Mouse (Mus musculus): ENCODE measurements at regions not wholly inside any gene's neighbourhood (a gene's known extent, or its start where the extent isn't known, plus 50 kb on each side); places are given as distances from the start of the nearest gene placed in this dataset.

DNA sequence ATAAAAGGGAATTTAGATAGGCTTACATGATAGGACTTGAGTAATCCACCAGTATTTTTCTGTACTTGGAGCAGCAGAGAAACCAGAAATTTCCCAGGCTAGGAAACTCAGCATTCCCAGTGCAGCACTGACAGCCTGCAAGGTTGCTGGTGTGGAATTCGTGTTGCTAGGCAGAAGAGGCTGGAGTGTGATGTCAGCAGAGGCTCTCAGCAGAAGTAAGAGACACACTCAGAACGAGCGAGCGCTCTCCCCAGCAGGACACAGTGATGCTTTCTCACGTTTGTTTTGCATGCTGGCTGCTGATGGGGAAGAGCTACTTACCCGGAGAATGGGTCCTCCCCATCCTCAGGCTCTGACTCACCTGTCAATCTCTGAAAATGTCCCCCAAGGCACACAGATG, 104.7 kb downstream of the Dusp6 start:
- no peak for DNase-seq (ENCODE audit: low read depth, low spot score)

DNA sequence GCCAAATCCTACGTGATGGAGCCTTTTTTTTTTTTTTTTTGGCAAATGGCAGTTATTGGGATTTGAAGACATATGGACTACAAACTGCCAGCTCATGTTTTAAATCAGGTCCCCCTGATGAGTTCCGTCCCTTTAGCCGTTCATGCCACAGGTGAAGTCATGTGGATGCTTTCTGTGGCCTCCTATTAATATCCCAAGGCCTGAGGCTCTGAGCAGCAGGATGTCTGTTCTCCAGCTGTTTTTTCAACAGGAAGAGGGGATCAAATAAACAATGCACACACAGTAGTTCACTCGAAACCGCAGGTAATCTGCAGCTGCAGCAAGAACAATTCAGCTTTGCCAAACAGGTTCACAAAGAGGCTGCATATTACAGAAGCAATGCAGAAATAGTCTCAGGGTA, 112.1 kb downstream of the Dusp6 start:
- no peak for DNase-seq (ENCODE audit: low read depth, low spot score)

- DNase-seq (ENCODE audit: low read depth, low spot score): no peak
Measured at GRCm38 (mm10) chr10:99376430-99376829, 113.4 kb downstream of the Dusp6 start.

GRCm38 (mm10) chr10:99377548-99377947, 114.5 kb downstream of the Dusp6 start:
- no peak for DNase-seq (ENCODE audit: low read depth, low spot score)

GRCm38 (mm10) chr10:99379156-99379555, 116.1 kb downstream of the Dusp6 start:
- no peak for DNase-seq (ENCODE audit: low read depth, low spot score)

GRCm38 (mm10) chr10:99380170-99380569, 117.1 kb downstream of the Dusp6 start:
- no peak for DNase-seq (ENCODE audit: low read depth, low spot score)

DNA sequence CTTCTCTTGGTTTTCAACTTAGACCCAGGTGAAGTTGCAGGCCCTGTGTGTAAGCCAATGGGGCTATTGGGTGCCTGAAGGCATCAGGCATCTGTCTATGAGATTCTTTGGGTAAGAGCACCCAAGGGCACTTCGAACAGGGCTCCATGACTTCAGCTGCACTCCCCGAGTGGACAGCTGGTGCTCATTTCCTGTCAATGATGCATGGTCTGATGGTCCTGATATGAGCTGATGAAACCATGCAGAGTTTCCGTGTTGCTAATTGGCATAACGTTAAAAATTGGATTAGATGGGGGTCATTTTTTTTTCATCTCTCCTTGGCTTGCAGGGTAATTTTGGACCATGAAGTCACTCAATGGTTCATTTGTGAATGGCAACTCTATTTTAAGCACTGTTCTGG, 120.0 kb downstream of the Dusp6 start:
- no peak for DNase-seq (ENCODE audit: low read depth, low spot score)

- no peak for DNase-seq (ENCODE audit: low read depth, low spot score)
Measured at GRCm38 (mm10) chr10:99384366-99384765, 121.3 kb downstream of the Dusp6 start.

GRCm38 (mm10) chr10:99384851-99385250, 121.8 kb downstream of the Dusp6 start:
- DNase-seq (ENCODE audit: low read depth, low spot score): no peak

DNA sequence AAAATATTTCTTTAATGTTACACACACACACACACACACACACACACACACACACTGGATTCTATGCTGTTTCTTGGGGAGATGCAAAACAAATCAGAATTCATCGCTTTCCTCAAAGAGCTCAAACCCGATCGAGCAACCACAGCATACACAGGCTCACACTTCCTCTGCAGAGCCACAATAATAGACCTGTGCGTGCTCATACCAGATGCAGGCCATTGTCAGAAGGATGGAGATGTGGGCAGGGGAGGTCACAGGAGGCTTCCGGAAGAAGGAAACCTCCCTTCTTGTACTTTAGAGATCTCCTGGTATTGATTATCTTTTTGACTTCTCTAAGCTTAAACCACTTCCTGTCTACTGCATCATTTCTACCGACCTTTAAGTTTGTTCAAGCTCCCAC, 122.8 kb downstream of the Dusp6 start:
- no peak for DNase-seq (ENCODE audit: low read depth, low spot score)

- no peak for DNase-seq (ENCODE audit: low read depth, low spot score)
Measured at GRCm38 (mm10) chr10:99388526-99388925, 125.5 kb downstream of the Dusp6 start.

- no peak for DNase-seq (ENCODE audit: low read depth, low spot score)
Measured at GRCm38 (mm10) chr10:99388986-99389385, 126.0 kb downstream of the Dusp6 start.

DNA sequence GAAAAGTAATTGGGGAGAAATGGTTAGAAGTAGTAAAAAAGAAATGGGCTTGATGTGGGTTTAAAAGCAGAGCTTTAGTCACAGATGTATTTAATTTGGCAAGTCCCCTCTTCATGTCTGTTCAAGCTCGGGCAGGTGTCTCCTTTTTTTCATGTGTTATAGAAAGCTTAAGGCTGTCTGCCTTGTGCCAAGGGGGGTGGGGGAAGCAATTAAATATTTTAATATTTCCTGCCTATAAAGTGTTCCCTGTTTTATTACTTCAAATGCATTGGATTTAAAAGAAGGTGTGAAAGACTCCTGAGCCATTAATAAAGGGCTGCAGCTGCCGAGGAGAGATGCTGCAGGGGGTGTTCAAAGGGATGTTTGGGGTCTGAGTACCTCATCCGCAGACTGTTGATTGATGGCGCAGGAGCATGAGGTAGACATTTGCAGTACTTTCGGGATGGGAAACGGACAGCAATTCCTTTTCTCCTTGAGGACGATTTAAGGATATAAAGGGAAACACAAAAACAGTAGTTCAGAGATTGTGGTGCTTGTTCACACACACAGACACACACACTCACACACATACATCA, 127.7 kb downstream of the Dusp6 start:
- DNase-seq (ENCODE audit: low read depth, low spot score): no peak

- no peak for DNase-seq (ENCODE audit: low read depth, low spot score)
Measured at GRCm38 (mm10) chr10:99391725-99392124, 128.7 kb downstream of the Dusp6 start.

DNA sequence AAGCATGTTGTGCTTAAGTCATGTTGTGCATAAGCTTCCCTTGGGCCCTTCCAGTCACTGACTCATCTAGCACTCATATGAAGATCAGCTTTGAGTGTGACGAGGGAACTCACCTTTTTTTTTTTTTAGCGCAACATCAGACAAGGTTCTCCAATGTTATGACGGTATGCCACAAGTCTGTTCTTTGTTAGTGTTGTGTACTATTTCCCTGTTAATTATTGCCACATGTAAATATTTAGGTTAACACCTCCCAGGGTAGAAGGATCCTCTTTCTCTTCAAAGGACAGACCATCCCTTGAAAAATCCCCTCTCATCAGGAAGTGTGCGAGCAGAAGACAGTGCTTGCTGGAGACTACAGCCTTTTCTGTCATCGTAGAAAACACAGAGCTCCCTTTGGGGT, 129.9 kb downstream of the Dusp6 start:
- peak; percentile 52 for DNase-seq (ENCODE audit: low read depth, low spot score)

GRCm38 (mm10) chr10:99393523-99393922, 130.5 kb downstream of the Dusp6 start:
- DNase-seq (ENCODE audit: low read depth, low spot score): peak; percentile 55

GRCm38 (mm10) chr10:99395411-99395810, 132.4 kb downstream of the Dusp6 start:
- no peak for DNase-seq (ENCODE audit: low read depth, low spot score)

GRCm38 (mm10) chr10:99396630-99397029, 133.6 kb downstream of the Dusp6 start:
- no peak for DNase-seq (ENCODE audit: low read depth, low spot score)

- no peak for DNase-seq (ENCODE audit: low read depth, low spot score)
Measured at GRCm38 (mm10) chr10:99400076-99400475, 137.0 kb downstream of the Dusp6 start.

- no peak for DNase-seq (ENCODE audit: low read depth, low spot score)
Measured at GRCm38 (mm10) chr10:99406764-99407163, 143.7 kb downstream of the Dusp6 start.

DNA sequence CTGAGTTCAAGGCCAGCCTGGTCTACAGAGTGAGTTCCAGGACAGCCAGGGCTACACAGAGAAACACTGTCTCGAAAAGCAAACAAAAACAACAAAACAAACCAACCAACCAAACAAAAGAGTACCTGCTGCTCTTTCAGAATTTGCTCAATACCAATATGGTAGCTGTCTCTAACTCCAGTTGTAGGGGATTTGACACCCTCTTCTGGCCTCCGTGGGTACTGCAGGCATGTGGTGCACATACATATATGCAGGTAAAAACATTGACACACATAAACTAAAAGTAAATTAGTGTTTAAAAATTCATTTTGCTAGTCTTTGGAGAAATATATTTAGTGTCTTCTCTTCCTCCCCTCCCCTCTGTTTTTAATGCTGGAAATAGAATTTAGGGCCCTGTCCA, 145.8 kb downstream of the Dusp6 start:
- DNase-seq (ENCODE audit: low read depth, low spot score): peak; percentile 33

DNA sequence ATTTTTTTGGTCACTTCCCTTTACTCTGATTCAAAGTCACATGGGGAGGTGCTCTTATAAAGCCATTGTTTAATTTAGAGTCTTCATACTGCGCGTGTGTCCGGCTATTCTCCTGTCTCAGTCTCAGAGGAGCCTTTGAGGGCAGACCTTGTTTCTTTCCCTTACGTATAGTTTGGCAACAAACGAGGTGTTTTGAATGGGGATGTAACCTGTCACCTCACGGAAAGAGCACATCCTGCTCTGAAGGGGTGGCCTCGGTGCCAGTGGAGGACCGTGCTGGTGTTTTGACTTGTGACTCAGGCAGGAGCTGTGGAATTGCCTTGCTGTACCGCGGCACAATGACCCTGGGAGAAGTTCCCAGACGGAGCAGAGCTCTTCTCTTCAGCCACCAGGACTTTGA, 146.7 kb downstream of the Dusp6 start:
- DNase-seq (ENCODE audit: low read depth, low spot score): no peak

DNA sequence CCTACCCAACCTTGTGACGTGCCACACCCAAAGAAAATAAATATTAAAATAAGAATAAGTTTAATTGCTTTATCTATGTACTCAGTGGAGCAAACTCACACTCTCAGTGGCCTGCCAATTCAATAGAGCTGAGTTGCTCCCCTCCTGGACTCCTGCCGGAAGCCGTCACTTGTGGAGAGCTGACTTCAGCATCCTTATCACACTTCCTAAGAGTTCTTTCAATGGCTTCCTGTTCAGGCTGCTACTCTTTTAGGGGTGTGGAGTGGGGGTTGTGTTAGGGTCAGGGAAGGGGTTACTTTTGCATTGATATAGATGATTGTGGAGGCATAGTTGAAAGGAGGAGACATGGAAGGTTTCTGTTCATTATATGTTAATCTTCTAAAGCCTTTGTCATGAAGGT, 147.7 kb downstream of the Dusp6 start:
- no peak for DNase-seq (ENCODE audit: low read depth, low spot score)

DNA sequence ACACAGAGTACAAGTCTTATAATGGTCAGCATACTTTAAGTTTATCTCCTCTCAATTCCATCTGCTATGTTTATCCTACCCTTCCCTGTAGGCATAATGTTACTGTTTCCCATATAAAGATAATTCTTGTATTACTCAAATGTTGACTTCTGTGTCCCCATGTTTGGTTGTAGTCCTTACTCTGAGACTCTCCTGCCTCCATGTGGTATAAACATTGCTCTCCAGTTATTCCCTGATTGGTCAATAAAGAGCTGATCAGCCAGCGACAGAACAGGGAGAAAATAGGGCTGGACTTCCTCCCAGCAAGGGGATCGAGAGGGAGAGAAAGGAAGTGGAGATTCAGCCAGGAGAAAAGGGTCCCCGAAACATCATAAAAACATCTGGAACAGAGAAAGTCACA, 150.4 kb downstream of the Dusp6 start:
- DNase-seq (ENCODE audit: low read depth, low spot score): no peak
